Mouse (Mus musculus): ENCODE measurements around the gene Ralbp1.

Ralbp1 gene

DNA sequence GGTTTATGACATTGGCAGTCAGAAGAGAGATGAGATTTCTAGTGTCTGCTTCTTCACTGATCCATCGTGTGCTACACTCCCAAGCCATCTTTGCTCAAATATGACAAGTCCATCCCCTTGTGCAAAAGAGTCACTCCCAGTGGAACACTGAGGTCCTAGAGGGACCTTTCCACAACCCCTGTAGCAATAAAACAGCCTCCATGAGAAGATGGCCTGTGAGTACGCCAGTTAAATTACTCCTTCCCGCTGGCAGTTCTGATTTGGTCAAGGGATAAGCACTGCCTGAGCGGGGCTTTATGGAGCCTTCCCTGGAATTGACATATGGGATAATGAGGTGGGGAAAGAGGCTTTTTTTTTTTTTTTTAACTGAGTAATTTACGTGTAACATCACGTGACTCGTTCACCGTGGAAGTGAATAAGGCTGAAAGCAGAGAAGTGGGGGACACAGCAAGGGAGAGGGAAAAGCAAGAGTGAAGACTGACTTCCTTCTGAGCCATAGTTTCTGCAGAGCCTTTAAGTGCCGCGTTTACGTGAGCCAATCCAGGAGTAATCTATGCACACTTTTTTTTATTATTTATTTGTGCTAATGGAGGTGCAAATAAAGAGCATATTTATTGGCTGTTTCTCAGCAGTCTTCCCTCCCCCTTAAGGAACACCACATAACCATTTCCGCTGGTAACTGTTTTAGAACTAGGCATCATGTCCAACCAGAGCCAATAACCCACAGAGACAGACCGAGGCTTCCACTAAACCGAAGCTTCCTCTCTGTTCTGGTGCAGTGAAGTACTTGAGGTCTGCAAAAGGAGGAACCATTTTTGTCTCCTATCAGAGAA is at the start of gene Ralbp1:
Ralbp1 (minus strand) TSS at position 102 of the 833 bp plus-strand sequence.
- Histone ChIP-seq H3K4me3 (replicated peaks; ENCODE audit: low read length) (peak within 1 kb of the TSS; percentile 97), H3K4me1 (replicated peaks; ENCODE audit: low read depth, low read length) (peaks cover 51% of the 10 kb centered on the region), H3K27me3 (ENCODE audit: insufficient read depth, low read length) (no peaks in the 10 kb centered on the region), H3K9me3 (ENCODE audit: low read length) (no peaks in the 10 kb centered on the region), H3K36me3 (ENCODE audit: insufficient read depth, low read length) (no peaks in the 10 kb centered on the region)
- TF ChIP-seq POU5F1 (IDR thresholded peaks at IDR 0.05; ENCODE audit: borderline replicate concordance, low read length), result no peak
- no peak for TF ChIP-seq CTCF (conservative IDR thresholded peaks at IDR 0.05; ENCODE audit: low read length)
- TF ChIP-seq NANOG (IDR thresholded peaks at IDR 0.05; ENCODE audit: borderline replicate concordance, low read length), result no peak

DNA sequence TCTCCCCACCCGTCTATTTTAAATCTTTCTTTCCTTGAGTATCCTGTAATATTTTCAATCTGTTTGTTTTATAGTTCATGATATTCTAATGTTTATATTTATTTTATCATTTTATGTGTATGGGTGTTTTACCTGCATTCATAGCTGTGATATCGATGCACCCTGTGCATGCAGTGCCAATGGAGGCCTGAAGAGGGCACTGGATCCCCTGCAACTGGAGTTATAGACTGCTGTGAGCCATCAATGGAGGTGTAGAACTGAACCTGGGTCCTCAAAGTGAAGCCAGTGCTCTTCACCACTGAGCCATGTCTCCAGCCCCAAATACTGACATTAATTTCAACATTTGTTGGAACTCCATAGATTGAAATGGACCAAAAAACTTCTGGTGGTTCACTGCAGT is 48.1 kb upstream of the Ralbp1 start:
- peak; percentile 97 for TF ChIP-seq CTCF (conservative IDR thresholded peaks at IDR 0.05; ENCODE audit: low read length)
- no peak for TF ChIP-seq POU5F1 (IDR thresholded peaks at IDR 0.05; ENCODE audit: borderline replicate concordance, low read length)
- Histone ChIP-seq H3K9me3 (ENCODE audit: low read length) (no peaks in the 10 kb centered on the region), H3K4me1 (replicated peaks; ENCODE audit: low read depth, low read length) (peaks cover 52% of the 10 kb centered on the region), H3K36me3 (ENCODE audit: insufficient read depth, low read length) (peaks cover 60% of the 10 kb centered on the region), H3K4me3 (replicated peaks; ENCODE audit: low read length) (no peak overlapping the region), H3K27me3 (ENCODE audit: insufficient read depth, low read length) (no peaks in the 10 kb centered on the region)

DNA sequence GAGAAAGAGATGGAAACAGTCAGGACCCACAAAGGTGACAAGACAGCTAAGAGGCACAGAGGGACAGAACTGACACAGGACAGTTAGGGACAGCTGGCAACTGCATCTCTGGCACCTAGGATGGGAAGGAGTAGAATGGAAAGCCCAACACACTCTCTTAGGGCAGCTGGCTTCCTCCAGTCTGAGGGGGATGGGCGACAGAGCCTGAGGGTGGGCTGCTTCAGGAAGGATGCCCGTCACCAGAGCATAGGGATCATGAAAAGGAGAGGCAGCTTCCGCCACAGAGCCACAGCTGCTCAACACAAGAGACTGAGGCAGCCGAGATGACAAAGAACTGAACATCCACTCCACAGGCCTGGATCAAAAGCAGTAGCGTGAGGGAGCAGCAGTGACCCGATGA is 45.9 kb upstream of the Ralbp1 start:
- Histone ChIP-seq H3K9me3 (ENCODE audit: low read length) (no peaks in the 10 kb centered on the region), H3K27me3 (ENCODE audit: insufficient read depth, low read length) (no peaks in the 10 kb centered on the region), H3K36me3 (ENCODE audit: insufficient read depth, low read length) (peaks cover 66% of the 10 kb centered on the region), H3K4me1 (replicated peaks; ENCODE audit: low read depth, low read length) (peaks cover 33% of the 10 kb centered on the region), H3K4me3 (replicated peaks; ENCODE audit: low read length) (no peak overlapping the region)
- TF ChIP-seq CTCF (conservative IDR thresholded peaks at IDR 0.05; ENCODE audit: low read length), result no peak

DNA sequence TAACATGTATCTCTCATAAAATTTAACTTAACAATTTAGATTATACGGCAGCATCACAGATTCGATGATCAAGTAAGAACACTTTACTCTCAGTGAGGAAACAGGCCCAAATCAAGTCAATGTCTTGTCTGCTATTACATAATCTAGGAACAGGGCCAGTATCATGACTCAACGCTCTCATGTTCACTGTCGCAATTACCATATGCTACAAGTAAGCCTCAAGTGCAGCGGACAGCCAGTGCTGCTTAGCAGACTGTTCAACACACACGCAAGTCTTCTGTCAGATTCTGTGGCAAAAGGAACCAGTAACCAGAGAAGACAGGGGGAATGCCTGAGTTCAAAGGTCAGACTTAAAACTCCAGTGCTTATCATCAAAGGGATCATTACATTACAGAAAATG is 45.4 kb upstream of the Ralbp1 start:
- H3K4me3 ChIP-seq (replicated peaks; ENCODE audit: low read length), result no peak overlapping the region
- TF ChIP-seq POU5F1 (IDR thresholded peaks at IDR 0.05; ENCODE audit: borderline replicate concordance, low read length) (no peak), NANOG (IDR thresholded peaks at IDR 0.05; ENCODE audit: borderline replicate concordance, low read length) (no peak), CTCF (conservative IDR thresholded peaks at IDR 0.05; ENCODE audit: low read length) (no peak)
- H3K4me1 ChIP-seq (replicated peaks; ENCODE audit: low read depth, low read length), result peaks cover 27% of the 10 kb centered on the region
- H3K9me3 ChIP-seq (ENCODE audit: low read length), result no peaks in the 10 kb centered on the region
- H3K27me3 ChIP-seq (ENCODE audit: insufficient read depth, low read length), result no peaks in the 10 kb centered on the region
- H3K36me3 ChIP-seq (ENCODE audit: insufficient read depth, low read length), result peaks cover 67% of the 10 kb centered on the region

DNA sequence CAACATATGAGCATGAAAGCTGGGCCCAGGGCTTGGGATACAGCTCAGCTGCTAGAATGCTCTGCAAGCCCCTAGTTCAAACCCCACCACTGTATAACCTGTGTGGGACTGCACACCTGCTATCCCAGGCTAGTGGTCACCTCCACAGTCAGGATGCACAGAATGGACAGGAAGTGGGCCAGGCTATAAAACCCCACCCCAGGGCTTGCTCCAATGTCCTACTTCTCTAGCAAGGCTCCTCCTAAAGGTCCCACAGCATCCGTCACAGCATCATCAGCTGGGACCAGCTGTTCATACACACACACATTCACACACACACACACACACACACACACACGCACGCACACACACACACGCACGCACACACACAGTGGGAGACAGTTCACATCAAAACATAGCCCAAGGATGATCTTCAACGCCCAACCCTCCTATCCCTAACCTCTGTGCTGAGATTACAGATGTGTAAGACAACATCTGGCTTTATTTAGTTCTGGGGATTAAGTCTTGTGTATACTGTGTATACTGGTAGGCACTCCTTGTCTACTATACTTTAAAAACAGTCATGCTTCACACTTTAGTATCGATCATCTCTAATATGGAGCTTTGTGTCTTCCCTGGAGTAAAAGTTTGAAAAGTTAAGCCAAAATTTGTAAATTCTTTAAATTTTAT is 44.7 kb upstream of the Ralbp1 start:
- H3K27me3 ChIP-seq (ENCODE audit: insufficient read depth, low read length), result no peaks in the 10 kb centered on the region
- peaks cover 26% of the 10 kb centered on the region for H3K4me1 ChIP-seq (replicated peaks; ENCODE audit: low read depth, low read length)
- H3K36me3 ChIP-seq (ENCODE audit: insufficient read depth, low read length), result peaks cover 72% of the 10 kb centered on the region
- no peak overlapping the region for H3K4me3 ChIP-seq (replicated peaks; ENCODE audit: low read length)
- no peaks in the 10 kb centered on the region for H3K9me3 ChIP-seq (ENCODE audit: low read length)
- TF ChIP-seq NANOG (IDR thresholded peaks at IDR 0.05; ENCODE audit: borderline replicate concordance, low read length) (no peak), POU5F1 (IDR thresholded peaks at IDR 0.05; ENCODE audit: borderline replicate concordance, low read length) (no peak), CTCF (conservative IDR thresholded peaks at IDR 0.05; ENCODE audit: low read length) (no peak)

DNA sequence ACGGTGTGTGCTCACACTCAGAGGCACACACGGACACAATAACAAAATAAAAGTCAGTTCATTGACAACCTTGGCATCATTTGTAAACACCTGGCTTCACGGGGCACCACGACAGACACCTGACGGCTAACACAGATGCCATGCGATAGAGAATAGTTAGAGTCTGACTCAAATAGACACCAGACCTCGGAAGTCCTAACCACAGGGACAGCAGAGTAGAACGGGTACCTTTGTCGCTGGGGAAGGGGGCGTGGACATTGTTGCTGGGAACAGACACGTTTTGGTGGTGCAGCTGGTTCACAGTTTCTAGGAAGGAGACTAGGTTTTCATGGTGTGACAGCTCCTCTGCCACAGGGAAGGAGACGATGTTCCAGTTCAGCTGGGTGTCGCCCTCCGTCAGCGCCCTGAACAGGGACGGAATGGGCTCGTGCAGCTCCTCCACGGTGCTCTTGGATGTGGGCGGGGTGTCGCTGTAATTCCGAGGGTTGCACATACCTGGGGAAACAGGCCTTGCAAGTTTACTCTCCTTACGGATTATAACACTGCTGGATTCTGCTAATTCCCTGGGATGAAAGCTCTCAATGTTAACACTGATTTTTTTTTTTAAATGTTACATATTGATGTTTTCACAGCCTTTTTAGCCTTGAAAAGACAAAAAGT is 43.9 kb upstream of the Ralbp1 start:
- Histone ChIP-seq H3K4me1 (replicated peaks; ENCODE audit: low read depth, low read length) (peaks cover 26% of the 10 kb centered on the region), H3K36me3 (ENCODE audit: insufficient read depth, low read length) (peaks cover 75% of the 10 kb centered on the region), H3K27me3 (ENCODE audit: insufficient read depth, low read length) (no peaks in the 10 kb centered on the region), H3K4me3 (replicated peaks; ENCODE audit: low read length) (no peak overlapping the region), H3K9me3 (ENCODE audit: low read length) (no peaks in the 10 kb centered on the region)
- TF ChIP-seq CTCF (conservative IDR thresholded peaks at IDR 0.05; ENCODE audit: low read length), result no peak

DNA sequence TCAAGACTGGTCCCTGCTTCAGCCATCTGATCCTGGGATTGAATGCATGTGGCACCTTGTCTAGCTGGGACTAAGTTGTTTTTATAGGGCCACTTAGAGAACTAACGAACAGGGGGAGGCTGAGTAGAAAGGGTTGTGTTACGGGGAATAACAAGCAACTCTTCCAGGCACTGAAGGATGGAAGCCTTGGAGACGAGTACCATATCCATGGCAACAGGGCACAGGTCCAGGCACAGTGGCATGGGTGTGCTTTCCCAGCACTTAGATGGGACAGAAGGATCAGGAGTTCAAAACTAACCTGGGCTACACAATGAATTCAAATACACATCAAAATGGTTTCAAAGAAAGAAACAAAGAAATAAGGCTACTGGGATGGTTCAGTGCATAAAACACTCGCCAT is 41.5 kb upstream of the Ralbp1 start:
- no peak overlapping the region for H3K4me3 ChIP-seq (replicated peaks; ENCODE audit: low read length)
- no peaks in the 10 kb centered on the region for H3K9me3 ChIP-seq (ENCODE audit: low read length)
- peaks cover 77% of the 10 kb centered on the region for H3K36me3 ChIP-seq (ENCODE audit: insufficient read depth, low read length)
- H3K4me1 ChIP-seq (replicated peaks; ENCODE audit: low read depth, low read length), result peaks cover 30% of the 10 kb centered on the region
- no peaks in the 10 kb centered on the region for H3K27me3 ChIP-seq (ENCODE audit: insufficient read depth, low read length)
- TF ChIP-seq NANOG (IDR thresholded peaks at IDR 0.05; ENCODE audit: borderline replicate concordance, low read length) (no peak), CTCF (conservative IDR thresholded peaks at IDR 0.05; ENCODE audit: low read length) (no peak), POU5F1 (IDR thresholded peaks at IDR 0.05; ENCODE audit: borderline replicate concordance, low read length) (no peak)

DNA sequence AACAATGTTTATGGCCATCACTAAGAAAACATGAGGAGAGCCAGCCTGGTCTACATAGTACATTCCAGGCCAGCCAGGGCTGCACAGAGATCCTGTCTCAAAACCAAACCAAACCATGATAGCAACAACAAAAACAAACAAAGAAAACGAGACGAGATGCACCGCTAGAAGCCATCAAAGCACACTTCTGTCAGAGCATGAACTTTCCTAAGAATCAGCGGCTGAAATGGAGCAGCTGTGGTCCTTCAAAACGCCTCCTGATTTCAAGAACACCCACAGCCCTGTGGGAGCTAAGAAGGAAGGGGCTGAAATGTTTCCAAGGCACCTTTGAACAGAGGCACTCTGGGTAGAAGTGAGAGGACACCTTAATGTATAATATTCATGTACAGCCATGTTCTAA is 38.6 kb upstream of the Ralbp1 start:
- H3K36me3 ChIP-seq (ENCODE audit: insufficient read depth, low read length), result peaks cover 68% of the 10 kb centered on the region
- peaks cover 24% of the 10 kb centered on the region for H3K4me1 ChIP-seq (replicated peaks; ENCODE audit: low read depth, low read length)
- no peak overlapping the region for H3K4me3 ChIP-seq (replicated peaks; ENCODE audit: low read length)
- TF ChIP-seq CTCF (conservative IDR thresholded peaks at IDR 0.05; ENCODE audit: low read length) (no peak), POU5F1 (IDR thresholded peaks at IDR 0.05; ENCODE audit: borderline replicate concordance, low read length) (no peak), NANOG (IDR thresholded peaks at IDR 0.05; ENCODE audit: borderline replicate concordance, low read length) (no peak)
- no peaks in the 10 kb centered on the region for H3K9me3 ChIP-seq (ENCODE audit: low read length)
- H3K27me3 ChIP-seq (ENCODE audit: insufficient read depth, low read length), result no peaks in the 10 kb centered on the region
